Mouse (Mus musculus) telencephalon, adult 2 months (tissue): ENCODE measurements around the gene Hltf.
"Not testable (repeated sequence)": the region's sequence is repeated elsewhere in the genome, so short reads cannot be mapped to it uniquely, and the experiment has no call there.

ENCODE experiments used
- DNase-seq: peaks from one replicate; pipeline ENCODE4 v3.0.0-alpha.2; 2011; ENCODE audit warnings: low read depth, low spot score

Hltf gene

DNA sequence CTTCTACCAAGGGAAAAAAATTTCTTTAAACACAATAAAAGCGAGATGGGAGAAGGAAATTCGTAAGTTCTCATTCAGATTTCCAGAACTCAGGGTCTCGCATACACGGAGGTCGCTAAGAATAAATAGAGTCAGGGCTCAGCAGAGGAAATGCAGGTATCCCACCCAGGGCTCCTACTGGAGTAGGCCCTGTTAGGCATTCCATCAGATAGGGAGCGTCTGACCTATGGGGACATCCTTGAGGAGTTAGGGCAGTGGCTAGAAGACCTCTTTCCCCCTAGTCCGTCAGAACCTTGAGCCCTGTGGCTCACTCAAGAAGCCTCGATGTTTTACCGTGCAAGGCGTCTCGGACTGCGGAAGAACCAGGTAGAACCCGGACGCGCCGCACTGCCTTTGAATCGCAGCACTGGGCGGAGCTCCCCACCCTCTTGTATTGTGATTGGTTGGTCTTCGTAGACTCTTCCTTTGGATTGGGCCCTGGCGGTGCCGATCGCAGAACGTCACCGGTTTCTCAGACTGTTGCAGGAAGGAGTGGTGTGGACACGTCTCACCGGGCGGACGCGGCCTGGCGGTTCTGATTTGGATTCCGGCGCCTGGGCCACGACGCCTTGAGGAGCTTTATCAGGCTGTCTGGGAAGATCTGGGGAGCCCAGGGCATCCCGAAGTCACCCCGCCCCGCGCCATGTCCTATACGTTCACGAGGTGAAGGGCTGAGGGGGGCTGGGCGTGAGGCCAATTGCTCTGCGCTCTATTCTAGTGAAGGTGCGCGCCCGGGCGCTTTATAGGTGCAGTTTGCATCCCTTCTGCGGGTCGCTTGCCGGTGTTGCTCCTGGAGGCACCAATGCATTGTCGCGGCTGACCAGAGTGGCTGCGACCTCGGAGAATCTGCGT is at the start of gene Hltf:
Hltf (plus strand) TSS at position 506 of the 891 bp plus-strand sequence.
- peak; percentile 95 for DNase-seq

DNA sequence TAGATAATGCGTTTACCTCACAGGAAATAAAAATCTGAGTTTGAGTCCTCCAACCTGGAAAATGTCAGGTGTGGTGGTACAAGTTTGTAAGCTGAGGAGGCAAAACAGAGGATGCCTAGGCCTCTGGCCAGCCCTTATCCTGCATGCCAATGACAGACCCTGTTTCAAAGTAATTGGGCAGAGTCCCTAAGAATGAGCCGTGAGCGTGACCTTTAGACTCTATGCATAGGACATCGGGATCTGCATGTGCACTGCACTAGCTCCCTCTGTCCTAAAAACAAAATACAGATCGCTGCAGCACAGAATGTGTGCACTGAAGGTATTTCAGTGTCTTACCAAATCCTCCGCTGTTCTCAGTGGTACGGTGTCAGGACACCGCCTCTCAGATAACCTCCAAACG is 47.1 kb upstream of the Hltf start:
- DNase-seq = no peak

- DNase-seq = not testable (repeated sequence)
Observed at GRCm38 (mm10) chr3:20010905-20011304, 46.7 kb upstream of the Hltf start.

- no peak for DNase-seq
Observed at GRCm38 (mm10) chr3:20014454-20014853, 43.2 kb upstream of the Hltf start.

DNA sequence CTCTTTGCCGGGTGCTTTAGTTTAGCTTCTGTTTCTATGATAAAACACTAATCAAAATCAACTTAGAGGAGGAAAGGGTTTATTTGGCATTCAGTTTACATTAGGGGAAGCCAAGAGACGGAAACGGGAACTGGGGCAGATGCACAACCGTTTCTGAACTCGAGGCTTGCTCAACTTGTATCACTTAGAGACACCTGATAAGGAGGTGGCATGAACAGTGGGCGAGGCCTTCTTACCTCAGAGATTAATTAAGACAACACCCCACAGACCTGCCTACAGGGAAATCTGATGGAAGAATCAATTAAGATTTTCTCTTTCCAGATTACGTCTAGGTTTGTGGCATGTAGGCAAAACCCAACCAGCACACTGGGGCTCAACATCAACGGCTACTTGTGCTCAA is 39.5 kb upstream of the Hltf start:
- no peak for DNase-seq

GRCm38 (mm10) chr3:20023832-20024231 is 33.8 kb upstream of the Hltf start:
- DNase-seq = no peak

- DNase-seq = no peak
Observed at GRCm38 (mm10) chr3:20026481-20026880, 31.1 kb upstream of the Hltf start.

- DNase-seq = peak; percentile 65
Observed at GRCm38 (mm10) chr3:20026996-20027689, 30.5 kb upstream of the Hltf start.

GRCm38 (mm10) chr3:20027788-20028187 is 29.8 kb upstream of the Hltf start:
- no peak for DNase-seq

DNA sequence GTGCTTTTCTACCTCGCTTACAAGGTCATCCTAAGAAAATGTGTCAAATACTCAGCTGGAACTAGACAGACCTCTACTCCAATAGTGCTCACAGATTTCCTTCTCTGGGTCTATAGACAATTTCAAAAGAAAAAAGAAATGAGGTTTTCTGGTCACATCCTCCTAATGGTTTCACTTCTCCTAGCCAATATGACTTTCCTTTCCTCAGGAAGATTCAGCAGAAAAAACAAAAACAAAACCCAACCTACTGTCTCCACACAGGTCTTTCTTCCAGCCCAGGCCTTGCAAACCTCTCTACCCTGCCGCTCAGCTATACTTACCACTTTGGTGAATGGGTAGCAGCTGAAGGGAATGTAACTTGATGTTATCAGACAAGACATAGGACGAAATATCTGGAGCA is 29.0 kb upstream of the Hltf start:
- no peak for DNase-seq

- no peak for DNase-seq
Observed at GRCm38 (mm10) chr3:20030807-20031206, 26.8 kb upstream of the Hltf start.

DNA sequence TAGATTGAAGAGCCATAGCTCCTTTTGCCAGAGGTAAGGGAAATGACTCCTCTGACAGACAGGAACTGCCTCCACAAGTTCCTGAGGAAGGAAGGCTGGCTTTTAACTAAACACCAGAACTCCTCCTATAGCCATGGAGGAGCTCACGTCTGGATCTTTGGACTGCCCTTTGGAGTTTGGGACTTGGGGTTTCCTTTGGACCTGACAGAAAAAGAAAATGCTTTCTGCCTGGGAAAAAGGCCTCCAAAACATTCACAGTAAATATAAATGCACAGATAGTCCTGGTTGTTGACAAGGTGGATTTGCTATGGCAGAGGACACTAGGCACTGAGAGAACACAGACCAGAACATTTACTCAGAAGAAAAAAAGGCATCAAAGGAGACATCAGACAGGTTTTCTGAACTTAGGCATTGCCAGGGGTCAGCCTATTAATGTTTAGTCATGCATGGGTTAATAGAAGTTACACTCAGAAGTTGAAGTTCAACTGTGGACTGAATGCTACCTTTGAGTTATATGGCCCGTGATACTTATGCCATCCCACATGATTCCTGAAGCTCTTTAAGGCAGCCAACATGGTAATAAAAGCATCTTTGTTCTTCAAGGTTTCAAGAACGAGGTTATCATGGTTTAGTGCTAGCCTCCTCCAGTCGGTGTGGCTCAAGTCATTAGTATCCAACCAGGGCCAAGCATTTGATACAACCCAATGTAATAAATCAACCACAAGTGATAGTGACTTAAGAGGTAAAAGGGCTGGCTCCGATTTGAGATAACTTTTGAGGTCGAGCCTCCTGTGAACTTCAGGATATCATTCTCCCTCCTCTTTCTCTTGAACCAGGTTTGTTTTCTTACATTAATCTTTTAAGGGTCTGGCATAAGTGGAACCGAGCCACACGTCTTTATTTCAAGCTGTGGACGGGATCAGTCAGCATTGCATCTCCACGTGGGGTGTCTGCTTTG is 23.6 kb upstream of the Hltf start:
- no peak for DNase-seq

DNA sequence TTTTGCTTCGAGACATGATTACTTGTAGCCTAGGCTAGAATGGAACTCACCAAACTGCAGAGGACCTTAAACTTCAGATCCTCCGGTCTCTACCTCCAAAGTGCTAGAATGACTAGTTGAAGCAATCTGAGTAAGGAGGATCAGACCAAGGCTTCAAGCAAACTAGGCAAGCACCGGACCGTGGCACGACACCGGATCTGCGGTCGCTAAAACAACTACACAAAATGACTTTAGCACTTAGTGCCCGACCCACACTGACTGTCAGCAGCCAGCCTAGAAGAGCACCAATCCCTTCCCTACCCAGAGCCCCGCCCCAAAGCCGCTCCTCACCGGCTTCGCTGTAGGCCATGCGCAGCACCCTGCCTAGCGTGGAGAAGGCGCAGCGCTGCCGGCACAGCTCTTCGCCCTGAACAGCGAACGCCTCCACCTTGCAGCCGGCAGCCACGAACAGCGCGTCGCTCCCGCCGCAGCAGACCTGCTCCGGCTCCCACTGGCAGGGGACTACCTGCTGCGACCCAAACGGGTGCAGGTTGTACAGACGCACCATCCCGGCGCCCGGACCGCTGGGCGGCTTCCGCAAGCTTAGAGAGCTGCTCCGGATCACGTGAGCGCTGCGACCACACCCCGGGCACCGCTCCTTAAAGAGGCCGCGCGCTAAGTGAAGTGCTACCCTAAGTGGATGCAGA is 22.7 kb upstream of the Hltf start, which contains the start of gene Hps3:
Hps3 (minus strand) TSS at position 597 of the 686 bp plus-strand sequence.
- DNase-seq = peak; percentile 89

DNA sequence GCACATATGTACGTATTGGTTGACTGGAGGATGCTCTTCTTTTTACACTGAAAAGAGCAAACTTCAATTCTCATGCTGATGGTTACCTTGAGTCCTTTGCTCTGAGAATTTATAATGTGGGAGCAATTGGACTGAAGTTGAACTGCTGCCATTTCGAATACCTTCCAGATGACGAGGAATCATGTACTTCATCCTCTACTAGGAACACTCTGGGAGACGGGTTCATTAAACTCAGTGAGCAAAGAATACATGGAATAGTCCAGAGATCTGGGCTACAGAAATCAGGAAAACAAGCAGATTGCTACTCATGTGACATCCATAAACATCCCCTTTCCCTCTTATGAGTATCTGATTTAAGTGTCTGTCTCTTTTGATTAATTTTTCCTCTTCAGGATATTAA is 21.5 kb upstream of the Hltf start:
- no peak for DNase-seq

GRCm38 (mm10) chr3:20041461-20041860 is 16.1 kb upstream of the Hltf start:
- not testable (repeated sequence) for DNase-seq

GRCm38 (mm10) chr3:20044736-20045135 is 12.9 kb upstream of the Hltf start:
- not testable (repeated sequence) for DNase-seq

- DNase-seq = no peak
Observed at GRCm38 (mm10) chr3:20058197-20058541, 558 bp downstream of the Hltf start.

DNA sequence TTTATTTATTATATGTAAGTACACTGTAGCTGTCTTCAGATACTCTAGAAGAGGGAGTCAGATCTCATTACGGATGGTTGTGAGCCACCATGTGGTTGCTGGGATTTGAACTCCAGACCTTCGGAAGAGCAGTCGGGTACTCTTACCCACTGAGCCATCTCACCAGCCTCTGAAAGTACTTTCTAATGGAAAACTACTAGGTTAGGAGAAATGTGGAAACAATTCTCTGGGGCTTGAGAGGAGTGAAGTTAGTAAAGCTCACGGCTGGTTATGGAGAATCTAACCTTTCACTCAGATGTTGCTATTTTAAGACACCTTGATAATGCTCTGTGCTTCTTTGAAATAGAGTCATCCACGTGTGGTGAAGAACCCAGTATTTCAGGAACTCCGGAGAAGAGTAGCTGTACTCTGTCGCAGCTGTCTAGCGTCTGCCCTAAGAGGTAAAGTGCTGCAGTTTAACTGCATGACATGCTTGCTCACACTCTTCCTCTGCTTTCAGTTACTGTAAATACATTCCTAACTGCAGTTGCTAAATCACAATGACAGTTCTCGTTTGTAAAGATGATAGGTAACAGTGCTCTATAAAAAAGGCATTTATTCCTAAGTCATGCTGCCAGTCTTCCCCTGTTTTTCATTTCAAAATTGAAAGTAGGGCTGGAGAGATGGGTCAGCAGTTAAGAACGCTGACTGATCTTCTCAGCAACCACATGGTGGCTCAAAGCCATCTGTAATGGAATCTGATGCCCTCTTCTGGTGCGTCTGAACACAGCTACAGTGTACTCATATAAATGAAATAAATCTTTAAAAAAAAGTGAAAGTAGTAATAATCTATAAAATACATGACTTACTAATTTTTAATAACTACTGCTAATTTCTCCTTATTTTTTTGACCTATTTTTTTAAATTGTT is 18.8 kb downstream of the Hltf start:
- DNase-seq = no peak

DNA sequence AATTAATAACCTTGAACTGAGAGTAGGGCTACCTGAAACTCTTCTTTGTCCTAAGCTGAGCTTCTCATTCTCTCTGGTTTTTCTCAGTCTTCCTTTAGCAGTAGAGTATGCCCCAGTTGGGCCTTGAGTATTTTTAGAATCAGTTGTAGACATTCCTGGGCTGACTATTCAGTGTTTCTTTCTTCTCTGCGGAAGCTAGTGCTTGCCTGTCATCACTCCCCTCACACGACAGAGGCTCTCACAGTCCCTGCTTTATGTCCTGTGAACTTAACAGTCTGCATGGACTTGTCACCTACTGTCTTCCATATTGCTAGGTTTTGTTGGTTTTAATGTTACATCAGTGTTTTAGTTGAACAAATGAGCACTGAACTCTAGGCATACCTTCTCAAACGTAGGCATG is 24.6 kb downstream of the Hltf start:
- DNase-seq = no peak

DNA sequence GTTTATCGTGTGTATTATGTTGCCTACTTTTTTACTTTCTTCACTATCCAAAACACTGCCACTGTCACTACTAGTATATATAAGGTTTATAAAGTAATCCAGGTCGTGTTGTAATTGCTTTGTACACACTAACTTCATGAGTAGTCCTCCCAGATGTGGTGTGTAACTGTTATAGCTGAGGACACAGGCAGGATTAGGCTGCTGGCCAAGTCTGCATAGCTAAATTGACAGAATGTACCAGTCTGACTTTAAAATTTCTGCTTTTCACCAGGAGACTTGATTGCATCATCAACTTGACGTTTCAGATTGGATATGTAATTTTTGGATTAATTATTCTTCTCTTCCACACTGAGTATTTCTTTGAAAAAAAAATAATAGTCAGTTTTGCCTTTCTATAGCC is 46.2 kb downstream of the Hltf start:
- DNase-seq = no peak
